Mouse (Mus musculus) liver, postnatal 0 days (tissue): ENCODE data around the gene Elfn2. TPM values are rescaled to one million over a fixed set of nuclear protein-coding genes. Genes with fewer than 3 reads are reported as not detected.

Experiments used
- ATAC-seq: fragments of 200-750 bp; cut with Nextera tagmentation; 2 replicates; pipeline ENCODE4 v1.8.0; 2017; ENCODE audit warnings: mild to moderate bottlenecking, moderate library complexity
- DNase-seq: peaks from one replicate; pipeline ENCODE4 v3.0.0-alpha.2; 2016
- H3K27ac ChIP-seq: fragments of 300-500 bp; sonication (generic); 2 replicates; pipeline ENCODE4 v1.5.1; 2014; ENCODE audit warnings: antibody characterized with exemption, moderate library complexity, mild to moderate bottlenecking, low read depth
- H3K27me3 ChIP-seq: fragments of 300-500 bp; sonication (generic); 2 replicates; pipeline ENCODE4 v1.6.1; 2014; ENCODE audit warnings: low read length, control low read depth, mixed read lengths; ENCODE audit not compliant: insufficient read depth
- H3K36me3 ChIP-seq: fragments of 300-500 bp; sonication (generic); replicated peaks from 2 replicates; pipeline ENCODE4 v1.6.1; 2014; ENCODE audit warnings: mild to moderate bottlenecking, control low read depth, low read length, moderate library complexity, mixed read lengths; ENCODE audit not compliant: insufficient read depth
- H3K4me1 ChIP-seq: fragments of 300-500 bp; sonication (generic); 2 replicates; pipeline ENCODE4 v1.6.1; 2014; ENCODE audit warnings: antibody characterized with exemption, mild to moderate bottlenecking, control low read depth; ENCODE audit not compliant: insufficient read depth
- H3K4me2 ChIP-seq: fragments of 300-500 bp; sonication (generic); 2 replicates; pipeline ENCODE4 v1.6.1; 2014; ENCODE audit warnings: low read depth, mild to moderate bottlenecking, low read length, moderate library complexity, mixed read lengths
- H3K4me3 ChIP-seq: fragments of 300-500 bp; sonication (generic); 2 replicates; pipeline ENCODE4 v1.5.1; 2014; ENCODE audit warnings: low read depth, low read length
- H3K9ac ChIP-seq: fragments of 300-500 bp; sonication (generic); replicated peaks from 2 replicates; pipeline ENCODE4 v1.6.1; 2014; ENCODE audit warnings: mild to moderate bottlenecking, moderate library complexity
- H3K9me3 ChIP-seq: fragments of 300-500 bp; sonication (generic); 2 replicates; pipeline ENCODE4 v1.6.1; 2016; ENCODE audit warnings: mild to moderate bottlenecking, control low read depth, low read length, mixed read lengths
- CTCF ChIP-seq: sonication (generic); IDR thresholded peaks from 2 replicates; pipeline ENCODE4 v1.5.1; 2016; ENCODE audit warnings: antibody characterized with exemption, low read depth
- EP300 ChIP-seq: IDR thresholded peaks from 2 replicates; pipeline ENCODE4 v1.6.1; 2016; ENCODE audit warnings: antibody characterized with exemption, low read depth, mild to moderate bottlenecking
- WGBS: fragments of 180-500 bp; shearing (Covaris S2); extraction: QIAGEN DNeasy Blood & Tissue Kit; methylation state at CpG from one replicate; pipeline ENCODE4 v1.1.7; 2014; ENCODE audit not compliant: insufficient replicate concordance; 5-methylcytosine and 5-hydroxymethylcytosine counted together
- polyA plus RNA-seq: library from polyadenylated mRNA; unstranded; fragments of >200 nt; fragmentation: Nextera tagmentation; extraction: Ambion mirVana; gene quantifications from 2 replicates; pipeline ENCODE4 v1.2.1, GENCODE M21; 2015

Elfn2 gene
- polyA plus RNA-seq, 1 experiment from 2014 or later = not detected

- WGBS = 55% methylated on average over 13 of the region's 13 CpGs
- H3K36me3 ChIP-seq = no peaks in the 10 kb centered on the region
- ATAC-seq = no peak
- TF ChIP-seq CTCF = no peak
- no peak for TF ChIP-seq EP300
- H3K27ac ChIP-seq = no peak overlapping the region
- H3K9ac ChIP-seq = no peak overlapping the region
- H3K4me1 ChIP-seq = 0 out of 2 replicates have a peak, but pooled peaks cover 4% of the 10 kb centered on the region
- peaks cover 83% of the 10 kb centered on the region for H3K27me3 ChIP-seq
- no peak overlapping the region for H3K4me3 ChIP-seq
- H3K4me2 ChIP-seq = no peak overlapping the region
- H3K9me3 ChIP-seq = no peaks in the 10 kb centered on the region
- no peak for DNase-seq
These were observed 1.6 kb downstream of the Elfn2 start for GRCm38 (mm10) chr15:78716936-78717335.

- Histone ChIP-seq H3K36me3 (no peaks in the 10 kb centered on the region), H3K4me2 (no peak overlapping the region), H3K9ac (no peak overlapping the region), H3K4me1 (0 out of 2 replicates have a peak, but pooled peaks cover 4% of the 10 kb centered on the region), H3K27ac (no peak overlapping the region), H3K4me3 (no peak overlapping the region), H3K9me3 (no peaks in the 10 kb centered on the region), H3K27me3 (peaks cover 91% of the 10 kb centered on the region)
- no peak for DNase-seq
- no peak for ATAC-seq
- TF ChIP-seq CTCF = peak; percentile 16; the same call in 1 of the 2 replicates
- no peak for TF ChIP-seq EP300
- WGBS = 28% methylated on average over 5 of the region's 5 CpGs
These were observed 2.7 kb downstream of the Elfn2 start for GRCm38 (mm10) chr15:78715856-78716255.

- H3K9me3 ChIP-seq = no peaks in the 10 kb centered on the region
- H3K9ac ChIP-seq = no peak overlapping the region
- H3K4me3 ChIP-seq = no peak overlapping the region
- no peak for ATAC-seq
- H3K36me3 ChIP-seq = no peaks in the 10 kb centered on the region
- no peak for DNase-seq
- H3K4me1 ChIP-seq = no peaks in the 10 kb centered on the region
- H3K27me3 ChIP-seq = peaks cover 78% of the 10 kb centered on the region
- no peak overlapping the region for H3K27ac ChIP-seq
- no peak overlapping the region for H3K4me2 ChIP-seq
- TF ChIP-seq CTCF (no peak), EP300 (no peak)
- WGBS = 77% methylated on average over 7 of the region's 7 CpGs
These were observed 4.8 kb downstream of the Elfn2 start for GRCm38 (mm10) chr15:78713751-78714150.

GRCm38 (mm10) chr15:78712335-78713258 lies 6.0 kb downstream of the Elfn2 start:
- ATAC-seq (no peak), DNase-seq (peak; percentile 28)
- peaks cover 66% of the 10 kb centered on the region for H3K27me3 ChIP-seq
- H3K9me3 ChIP-seq = no peaks in the 10 kb centered on the region
- 7% methylated on average over 48 of the region's 53 CpGs for WGBS
- H3K4me3 ChIP-seq = no peak overlapping the region
- H3K36me3 ChIP-seq = no peaks in the 10 kb centered on the region
- no peak overlapping the region for H3K9ac ChIP-seq
- H3K27ac ChIP-seq = no peak overlapping the region
- TF ChIP-seq CTCF (no peak), EP300 (no peak)
- H3K4me2 ChIP-seq = no peak overlapping the region
- no peaks in the 10 kb centered on the region for H3K4me1 ChIP-seq

GRCm38 (mm10) chr15:78711935-78712334 lies 6.6 kb downstream of the Elfn2 start:
- WGBS = 56% methylated on average over 7 of the region's 7 CpGs
- H3K27ac ChIP-seq = no peak overlapping the region
- TF ChIP-seq EP300 (no peak), CTCF (no peak)
- no peaks in the 10 kb centered on the region for H3K36me3 ChIP-seq
- H3K4me3 ChIP-seq = no peak overlapping the region
- ATAC-seq (no peak), DNase-seq (no peak)
- H3K9ac ChIP-seq = no peak overlapping the region
- H3K27me3 ChIP-seq = peaks cover 61% of the 10 kb centered on the region
- no peaks in the 10 kb centered on the region for H3K9me3 ChIP-seq
- H3K4me2 ChIP-seq = no peak overlapping the region
- H3K4me1 ChIP-seq = no peaks in the 10 kb centered on the region

GRCm38 (mm10) chr15:78710634-78711033 lies 7.9 kb downstream of the Elfn2 start:
- Histone ChIP-seq H3K9ac (no peak overlapping the region), H3K27me3 (peaks cover 53% of the 10 kb centered on the region), H3K27ac (no peak overlapping the region), H3K4me2 (no peak overlapping the region), H3K4me1 (no peaks in the 10 kb centered on the region), H3K9me3 (no peaks in the 10 kb centered on the region), H3K4me3 (no peak overlapping the region), H3K36me3 (no peaks in the 10 kb centered on the region)
- 47% methylated on average over 6 of the region's 6 CpGs for WGBS
- no peak for TF ChIP-seq EP300
- no peak for TF ChIP-seq CTCF
- no peak for ATAC-seq
- no peak for DNase-seq
